8 mouse cellular contexts compared by ENCODE assay signal in the genomic region with DNA sequence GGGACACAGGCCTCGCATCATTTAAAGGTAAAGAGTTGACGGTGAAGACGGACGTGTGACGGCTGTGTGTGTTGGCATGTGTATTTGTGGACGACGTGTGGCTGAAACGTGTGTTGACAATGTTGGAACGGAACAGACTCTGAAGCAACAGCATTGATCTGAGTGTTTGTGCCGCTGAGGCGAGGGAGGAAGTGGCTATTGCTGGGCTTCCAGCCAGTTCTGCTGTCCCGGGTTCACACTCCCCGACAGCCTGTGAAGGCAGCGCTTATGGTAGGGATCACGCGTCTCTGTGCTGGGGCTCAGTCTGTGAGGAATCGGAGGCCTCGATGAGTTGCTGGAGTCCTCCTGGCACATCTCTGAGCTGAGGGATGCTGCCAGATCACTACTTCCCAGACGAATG. TPM values are rescaled to one million over a fixed set of nuclear protein-coding genes. Genes with fewer than 3 reads are reported as not detected.
A peak's percentile ranks its signal among the peaks of the same experiment; 100 is the strongest.
DNase-seq lines count a peak whose midpoint lies in the region; ATAC-seq and TF ChIP-seq lines count a peak whose summit lies in the region.

No protein-coding gene starts in this region.

- no peaks in the 10 kb centered on the region for H3K36me3 ChIP-seq in hindbrain, embryonic 15.5 days
- H3K36me3 ChIP-seq in hindbrain, embryonic 10.5 days: no peaks in the 10 kb centered on the region
- H3K36me3 ChIP-seq in forebrain, postnatal 0 days (ENCODE audit: insufficient read depth): no peaks in the 10 kb centered on the region
- no peaks in the 10 kb centered on the region for H3K36me3 ChIP-seq in heart, postnatal 0 days (replicated peaks; ENCODE audit: control insufficient read depth, insufficient read depth, low read length)

- TF ChIP-seq CTCF in forebrain, postnatal 0 days (IDR thresholded peaks at IDR 0.05; ENCODE audit: low read depth): no peak
- no peak for TF ChIP-seq CTCF in heart, postnatal 0 days (IDR thresholded peaks at IDR 0.05; ENCODE audit: low read depth)

- no peak overlapping the region for H3K9ac ChIP-seq in hindbrain, embryonic 15.5 days
- H3K9ac ChIP-seq in forebrain, postnatal 0 days: no peak overlapping the region
- H3K9ac ChIP-seq in heart, postnatal 0 days (replicated peaks; ENCODE audit: low read depth, low read length): no peak overlapping the region

- no peak for TF ChIP-seq EP300 in heart, postnatal 0 days (IDR thresholded peaks at IDR 0.05; ENCODE audit: low read depth)

- H3K27me3 ChIP-seq in hindbrain, embryonic 15.5 days: no peaks in the 10 kb centered on the region
- no peaks in the 10 kb centered on the region for H3K27me3 ChIP-seq in hindbrain, embryonic 10.5 days (ENCODE audit: insufficient read depth, poor library complexity, severe bottlenecking)
- H3K27me3 ChIP-seq in forebrain, postnatal 0 days (ENCODE audit: insufficient read depth, low read length): no peaks in the 10 kb centered on the region
- H3K27me3 ChIP-seq in heart, postnatal 0 days (ENCODE audit: control insufficient read depth, insufficient read depth, low read length): no peaks in the 10 kb centered on the region

- peaks cover 8% of the 10 kb centered on the region for H3K4me1 ChIP-seq in hindbrain, embryonic 15.5 days (replicated peaks)
- 0 out of 2 replicates have a peak, but pooled peaks cover 6% of the 10 kb centered on the region for H3K4me1 ChIP-seq in hindbrain, embryonic 10.5 days (replicated peaks)
- H3K4me1 ChIP-seq in forebrain, postnatal 0 days (ENCODE audit: insufficient read depth): peaks cover 4% of the 10 kb centered on the region; the same call in 1 of the 2 replicates
- no peaks in the 10 kb centered on the region for H3K4me1 ChIP-seq in heart, postnatal 0 days (ENCODE audit: control insufficient read depth, insufficient read depth)

- H3K9me3 ChIP-seq in hindbrain, embryonic 15.5 days: no peaks in the 10 kb centered on the region
- H3K9me3 ChIP-seq in hindbrain, embryonic 10.5 days: no peaks in the 10 kb centered on the region
- H3K9me3 ChIP-seq in forebrain, postnatal 0 days (ENCODE audit: low read length): no peaks in the 10 kb centered on the region
- H3K9me3 ChIP-seq in heart, postnatal 0 days (replicated peaks; ENCODE audit: control insufficient read depth, low read length): no peaks in the 10 kb centered on the region

- ATAC-seq in hindbrain, embryonic 15.5 days (ENCODE audit: low FRiP score, low read depth): peak; percentile 48; the same call in 1 of the 2 replicates
- peak; percentile 97 for ATAC-seq in forebrain, postnatal 0 days
- peak; percentile 44; the same call in 1 of the 2 replicates for ATAC-seq in heart, postnatal 0 days (ENCODE audit: insufficient read depth, low read depth)

- 63% methylated on average over 19 of the region's 19 CpGs for WGBS in hindbrain, embryonic 15.5 days
- WGBS in hindbrain, embryonic 10.5 days: 81% methylated on average over 19 of the region's 19 CpGs
- WGBS in forebrain, postnatal 0 days: 35% methylated on average over 19 of the region's 19 CpGs
- 23% methylated on average over 19 of the region's 19 CpGs for WGBS in heart, postnatal 0 days

- no peak overlapping the region for H3K4me3 ChIP-seq in hindbrain, embryonic 15.5 days
- no peak overlapping the region for H3K4me3 ChIP-seq in hindbrain, embryonic 10.5 days
- no peak overlapping the region for H3K4me3 ChIP-seq in forebrain, postnatal 0 days (ENCODE audit: low read depth, low read length)
- H3K4me3 ChIP-seq in heart, postnatal 0 days (ENCODE audit: low read depth, low read length): peak overlapping the region; percentile 8; the same call in 1 of the 2 replicates

- H3K4me2 ChIP-seq in hindbrain, embryonic 15.5 days: no peak overlapping the region
- peak overlapping the region; percentile 26 for H3K4me2 ChIP-seq in forebrain, postnatal 0 days (ENCODE audit: low read depth)
- H3K4me2 ChIP-seq in heart, postnatal 0 days (ENCODE audit: low read depth, low read length): peak overlapping the region; percentile 39

- DNase-seq in hindbrain, embryonic 10.5 days (ENCODE audit: low spot score): no peak
- DNase-seq in forebrain, postnatal 0 days: peak; percentile 77
- peak; percentile 56 for DNase-seq in heart, postnatal 0 days (ENCODE audit: low spot score)
- peak; percentile 10 to 26 for DNase-seq in left cerebral cortex, postnatal 25 days (ENCODE audit: low spot score in 2 of 2)
- peak; percentile 14 for DNase-seq in right cerebral cortex, postnatal 25 days
- DNase-seq in cerebellum, adult 11-12 months: no peak
- no peak for DNase-seq in testis, postnatal 10 days (ENCODE audit: low spot score)

- H3K27ac ChIP-seq in hindbrain, embryonic 15.5 days (replicated peaks): no peak overlapping the region
- no peak overlapping the region for H3K27ac ChIP-seq in hindbrain, embryonic 10.5 days
- no peak overlapping the region for H3K27ac ChIP-seq in forebrain, postnatal 0 days (ENCODE audit: low read depth, low read length)
- no peak overlapping the region for H3K27ac ChIP-seq in heart, postnatal 0 days (ENCODE audit: low read depth)

- intact Hi-C loops in left cerebral cortex, postnatal 25 days (cut with DNase I): no loop called here

RNA-seq across cellular contexts. Expression of gene Zfp507, which starts 34.0 kb away (rescaled TPM):
- polyA plus RNA-seq in hindbrain, embryonic 15.5 days (2015; fragmentation: Nextera tagmentation; extraction: Ambion mirVana): 12.8 and 15.1 TPM in 2 replicates
- 15.4 and 19.9 TPM in 2 replicates for polyA plus RNA-seq in hindbrain, embryonic 10.5 days (2016; fragmentation: Nextera tagmentation; extraction: Ambion mirVana)
- total RNA-seq in forebrain, postnatal 0 days (2014; rRNA removed): 20.2 and 30.5 TPM in 2 replicates
- polyA plus RNA-seq in forebrain, postnatal 0 days (2015; fragmentation: Nextera tagmentation; extraction: Ambion mirVana): 4.9 and 8.1 TPM in 2 replicates
- total RNA-seq in heart, postnatal 0 days (2014; rRNA removed; ENCODE audit: low replicate concordance): 8.4 and 10.9 TPM in 2 replicates
- 5.2 and 5.9 TPM in 2 replicates for polyA plus RNA-seq in heart, postnatal 0 days (2015; fragmentation: Nextera tagmentation; extraction: Ambion mirVana)
- total RNA-seq in left cerebral cortex, postnatal 25 days (2021): 10 to 100 TPM; 28.9 to 31.8 TPM

Comparison
In these comparisons a context has a peak if more than half of its experiments do, and no peak if none do; other contexts are left out.
1. ATAC-seq: peak in every context shown above with its lines; median percentile 97 in forebrain, postnatal 0 days; 48 in hindbrain, embryonic 15.5 days; 44 in heart, postnatal 0 days.
2. DNase-seq: peak in forebrain, postnatal 0 days (single experiment), heart, postnatal 0 days (single experiment), left cerebral cortex, postnatal 25 days (2 of 2) and right cerebral cortex, postnatal 25 days (single experiment); none in hindbrain, embryonic 10.5 days (single experiment), cerebellum, adult 11-12 months (single experiment) and testis, postnatal 10 days (single experiment).